Mouse (Mus musculus): ENCODE data around the gene Pprc1.

Gene Pprc1

DNA sequence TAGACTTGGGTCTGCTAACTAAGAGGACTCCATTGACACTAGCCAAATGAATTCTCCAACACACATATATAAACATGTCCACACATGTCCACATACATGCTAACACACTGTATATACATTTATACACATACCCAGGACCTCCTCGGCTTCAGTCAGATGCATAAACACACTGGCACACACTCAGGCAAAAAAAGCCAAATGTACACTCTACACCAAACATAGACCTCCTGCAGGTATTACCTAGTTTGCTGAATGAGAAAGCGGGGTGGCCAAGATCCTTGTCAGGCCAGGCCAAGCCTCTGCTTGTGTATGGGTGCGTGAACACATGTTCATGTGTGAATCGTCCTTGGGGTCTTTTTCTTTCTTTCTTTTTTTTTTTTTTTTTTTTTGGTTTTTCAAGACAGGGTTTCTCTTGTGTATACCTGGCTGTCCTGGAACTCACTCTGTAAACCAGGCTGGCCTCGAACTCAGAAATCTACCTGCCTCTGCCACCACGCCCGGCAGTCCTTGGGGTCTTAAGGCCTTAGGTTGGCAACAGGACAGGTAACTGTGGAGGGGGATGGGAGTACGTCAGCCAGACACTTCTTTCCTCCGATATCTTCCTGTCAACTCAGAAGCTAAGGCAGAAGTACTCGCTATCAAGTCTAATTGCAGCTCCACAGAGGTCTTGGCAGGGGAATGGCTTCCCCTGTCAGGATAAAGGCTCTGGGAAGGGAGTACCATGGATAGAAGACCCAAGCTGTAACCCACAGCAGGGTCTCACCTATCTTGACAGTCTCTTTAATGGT lies 14.3 kb upstream of the Pprc1 start:
- Histone ChIP-seq H3K9me3 (ENCODE audit: low read length) (peaks cover 7% of the 10 kb centered on the region; the same call in 1 of the 2 replicates), H3K36me3 (ENCODE audit: insufficient read depth, low read length) (peaks cover 63% of the 10 kb centered on the region), H3K4me1 (replicated peaks; ENCODE audit: low read depth, low read length) (peaks cover 74% of the 10 kb centered on the region), H3K4me3 (replicated peaks; ENCODE audit: low read length) (no peak overlapping the region), H3K27me3 (ENCODE audit: insufficient read depth, low read length) (no peaks in the 10 kb centered on the region)
- TF ChIP-seq CTCF (conservative IDR thresholded peaks at IDR 0.05; ENCODE audit: low read length): no peak
- TF ChIP-seq NANOG (IDR thresholded peaks at IDR 0.05; ENCODE audit: borderline replicate concordance, low read length): no peak
- no peak for TF ChIP-seq POU5F1 (IDR thresholded peaks at IDR 0.05; ENCODE audit: borderline replicate concordance, low read length)

DNA sequence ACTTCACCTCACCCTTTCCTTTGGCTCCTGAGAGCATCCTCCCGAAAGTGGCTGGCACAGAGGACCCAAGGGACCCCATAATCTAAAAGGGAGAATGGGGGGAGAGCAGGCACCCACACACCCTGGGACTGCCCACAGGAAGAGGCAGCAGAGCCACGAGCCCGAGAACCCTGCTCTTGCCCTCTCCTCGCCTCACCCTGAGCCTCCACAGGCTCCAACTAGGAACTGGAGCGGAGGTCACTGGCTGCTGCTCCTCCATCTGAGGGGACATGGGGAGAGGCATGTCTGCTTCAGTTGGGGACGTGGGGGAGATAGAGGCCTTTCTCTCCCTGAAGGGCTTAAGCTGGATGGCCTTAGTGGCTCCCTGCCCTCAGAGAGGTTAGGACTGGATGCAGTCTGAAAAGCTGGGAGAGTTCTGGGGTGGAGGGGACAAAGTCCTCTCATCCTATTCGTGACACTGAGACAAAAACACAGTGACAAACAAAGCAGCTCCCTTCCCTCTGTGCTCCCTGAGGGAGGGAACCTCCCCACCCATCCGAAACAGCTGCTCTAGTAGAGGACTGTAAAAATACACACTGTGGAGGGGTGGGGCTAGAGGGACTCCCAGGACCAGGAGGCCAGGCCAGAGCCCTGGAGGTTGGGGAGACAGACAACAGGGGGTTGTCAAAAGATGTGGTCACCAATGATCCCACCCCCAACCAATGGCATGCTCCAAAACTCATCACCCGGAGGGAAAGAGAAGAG lies 12.8 kb upstream of the Pprc1 start:
- no peak for TF ChIP-seq POU5F1 (IDR thresholded peaks at IDR 0.05; ENCODE audit: borderline replicate concordance, low read length)
- TF ChIP-seq CTCF (conservative IDR thresholded peaks at IDR 0.05; ENCODE audit: low read length): no peak
- H3K27me3 ChIP-seq (ENCODE audit: insufficient read depth, low read length): no peaks in the 10 kb centered on the region
- H3K36me3 ChIP-seq (ENCODE audit: insufficient read depth, low read length): peaks cover 74% of the 10 kb centered on the region
- H3K4me1 ChIP-seq (replicated peaks; ENCODE audit: low read depth, low read length): peaks cover 78% of the 10 kb centered on the region
- H3K4me3 ChIP-seq (replicated peaks; ENCODE audit: low read length): no peak overlapping the region; the same call in 1 of the 2 replicates
- peaks cover 7% of the 10 kb centered on the region; the same call in 1 of the 2 replicates for H3K9me3 ChIP-seq (ENCODE audit: low read length)

DNA sequence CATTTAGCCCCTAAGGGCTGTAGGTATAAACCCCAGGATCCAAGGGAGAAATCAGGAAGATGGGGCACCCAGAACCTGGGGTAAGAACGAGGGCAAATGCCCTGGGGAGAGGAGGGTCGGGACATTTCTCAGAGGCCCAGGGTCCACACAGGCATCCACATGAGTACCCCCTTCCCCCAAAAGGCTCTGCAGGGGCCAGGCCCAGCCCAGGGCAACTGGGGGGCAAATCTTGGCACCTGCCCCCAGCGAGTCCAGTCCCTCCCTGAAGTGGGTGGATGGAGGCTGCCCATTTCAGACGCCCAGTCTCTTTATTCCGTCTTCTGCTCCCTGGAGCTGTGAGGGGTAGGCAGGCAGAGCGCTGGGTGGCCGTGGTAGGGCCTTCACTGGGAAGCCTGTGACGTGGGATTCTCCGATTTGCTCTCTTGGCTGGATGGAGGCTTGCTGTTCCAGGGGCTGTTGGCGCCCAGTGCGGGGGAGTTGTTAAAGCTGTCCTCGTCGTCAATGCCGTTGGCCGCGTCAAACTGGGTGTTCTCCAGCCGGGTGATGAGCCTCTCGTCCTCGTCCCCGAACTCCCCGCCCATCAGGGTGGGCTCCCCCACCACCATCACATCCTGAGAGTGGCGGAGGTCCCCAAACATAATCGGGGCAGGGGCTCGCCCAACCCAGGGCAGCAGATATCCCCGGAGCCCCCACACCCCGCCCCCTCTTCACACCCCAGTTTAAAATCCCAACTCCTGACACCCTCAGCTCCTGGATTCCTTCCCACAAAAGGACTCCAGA lies 11.8 kb upstream of the Pprc1 start:
- Histone ChIP-seq H3K27me3 (ENCODE audit: insufficient read depth, low read length) (no peaks in the 10 kb centered on the region), H3K9me3 (ENCODE audit: low read length) (peaks cover 7% of the 10 kb centered on the region; the same call in 1 of the 2 replicates), H3K36me3 (ENCODE audit: insufficient read depth, low read length) (peaks cover 74% of the 10 kb centered on the region), H3K4me3 (replicated peaks; ENCODE audit: low read length) (peak overlapping the region; percentile 17; the same call in 1 of the 2 replicates), H3K4me1 (replicated peaks; ENCODE audit: low read depth, low read length) (peaks cover 85% of the 10 kb centered on the region)
- TF ChIP-seq NANOG (IDR thresholded peaks at IDR 0.05; ENCODE audit: borderline replicate concordance, low read length): no peak
- no peak for TF ChIP-seq CTCF (conservative IDR thresholded peaks at IDR 0.05; ENCODE audit: low read length)
- TF ChIP-seq POU5F1 (IDR thresholded peaks at IDR 0.05; ENCODE audit: borderline replicate concordance, low read length): no peak

DNA sequence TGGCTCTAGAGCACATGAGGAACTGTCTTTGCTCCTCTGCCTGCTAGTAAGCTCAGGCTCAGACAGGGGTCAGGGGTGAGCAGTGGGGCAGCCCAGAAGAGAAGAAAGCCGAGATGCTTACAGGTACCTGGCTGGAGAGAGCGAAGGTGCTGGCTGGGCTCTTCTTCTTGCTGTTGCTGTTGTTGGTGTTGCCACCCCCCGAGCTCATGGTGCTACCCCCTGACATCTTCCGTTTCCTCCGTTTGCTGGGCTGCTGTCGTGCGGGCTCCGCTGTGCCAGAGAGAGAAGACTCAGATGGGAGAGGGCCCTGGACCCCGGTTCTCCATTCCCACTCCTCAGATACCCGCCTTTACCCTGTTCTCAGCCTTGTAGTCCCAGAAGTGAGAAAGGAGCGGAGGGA lies 10.8 kb upstream of the Pprc1 start:
- Histone ChIP-seq H3K9me3 (ENCODE audit: low read length) (peaks cover 7% of the 10 kb centered on the region; the same call in 1 of the 2 replicates), H3K27me3 (ENCODE audit: insufficient read depth, low read length) (no peaks in the 10 kb centered on the region), H3K36me3 (ENCODE audit: insufficient read depth, low read length) (peaks cover 74% of the 10 kb centered on the region), H3K4me3 (replicated peaks; ENCODE audit: low read length) (peak overlapping the region; percentile 39), H3K4me1 (replicated peaks; ENCODE audit: low read depth, low read length) (peaks cover 95% of the 10 kb centered on the region)
- TF ChIP-seq NANOG (IDR thresholded peaks at IDR 0.05; ENCODE audit: borderline replicate concordance, low read length) (no peak), POU5F1 (IDR thresholded peaks at IDR 0.05; ENCODE audit: borderline replicate concordance, low read length) (no peak), CTCF (conservative IDR thresholded peaks at IDR 0.05; ENCODE audit: low read length) (no peak)

DNA sequence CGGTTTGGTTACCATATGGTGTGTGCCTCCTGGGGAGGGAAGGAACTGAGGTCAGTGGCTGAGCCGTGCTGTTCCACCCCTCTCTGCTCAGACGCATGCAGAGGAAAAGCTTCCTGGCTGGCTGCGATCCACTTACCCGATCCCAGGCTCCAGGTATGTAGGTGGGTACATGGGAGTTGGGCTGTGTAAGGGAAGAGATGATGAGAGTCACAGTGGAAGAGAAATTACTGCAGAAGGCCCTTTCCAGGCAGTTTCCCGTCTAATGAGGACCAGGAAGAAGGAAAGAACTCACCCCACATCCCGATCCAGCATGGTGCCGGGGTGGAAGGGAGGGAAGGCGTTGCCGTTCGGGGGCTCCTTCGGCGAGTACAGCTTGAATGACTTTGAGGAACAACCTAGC lies 8.7 kb upstream of the Pprc1 start:
- Histone ChIP-seq H3K27me3 (ENCODE audit: insufficient read depth, low read length) (no peaks in the 10 kb centered on the region), H3K4me1 (replicated peaks; ENCODE audit: low read depth, low read length) (peaks cover 92% of the 10 kb centered on the region), H3K36me3 (ENCODE audit: insufficient read depth, low read length) (peaks cover 57% of the 10 kb centered on the region), H3K9me3 (ENCODE audit: low read length) (no peaks in the 10 kb centered on the region), H3K4me3 (replicated peaks; ENCODE audit: low read length) (peak overlapping the region; percentile 90)
- TF ChIP-seq CTCF (conservative IDR thresholded peaks at IDR 0.05; ENCODE audit: low read length): no peak
- TF ChIP-seq NANOG (IDR thresholded peaks at IDR 0.05; ENCODE audit: borderline replicate concordance, low read length): no peak
- no peak for TF ChIP-seq POU5F1 (IDR thresholded peaks at IDR 0.05; ENCODE audit: borderline replicate concordance, low read length)

DNA sequence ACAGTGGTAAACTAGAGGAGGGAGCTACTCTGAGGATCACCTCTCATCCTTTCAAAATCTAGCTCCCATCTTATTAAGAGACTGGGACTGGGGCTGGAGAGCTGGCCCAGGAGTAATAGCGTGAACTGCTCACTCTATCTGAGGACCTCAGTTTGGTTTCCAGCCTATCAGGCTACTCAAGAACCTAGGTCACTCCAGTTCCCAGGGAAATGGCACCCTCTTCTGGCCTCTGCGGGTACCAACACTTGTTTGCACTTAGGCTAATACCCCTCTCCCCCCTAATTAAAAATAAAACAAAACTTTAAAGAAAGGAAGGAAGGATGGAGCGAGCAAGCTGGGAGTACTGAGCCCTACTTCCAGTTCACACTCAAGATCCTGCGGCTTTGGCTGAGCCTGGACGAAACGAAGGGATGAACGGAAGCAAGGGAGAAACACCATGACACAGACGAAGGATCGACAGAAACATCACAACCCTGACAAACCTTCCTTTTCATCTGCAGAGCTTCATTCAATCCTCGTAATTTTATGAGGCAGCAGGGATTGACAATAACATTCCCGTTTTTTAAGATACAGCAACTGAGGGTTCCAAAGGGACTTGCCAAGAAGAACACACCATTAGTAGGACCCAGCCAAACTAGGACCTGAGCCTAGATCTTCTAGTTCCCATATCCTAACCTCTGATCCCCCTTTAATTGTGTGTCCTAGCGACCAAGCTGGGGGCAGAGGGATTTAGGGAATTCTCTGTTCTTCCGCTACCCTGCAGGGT lies 8.0 kb upstream of the Pprc1 start:
- Histone ChIP-seq H3K4me3 (replicated peaks; ENCODE audit: low read length) (peak overlapping the region; percentile 90), H3K9me3 (ENCODE audit: low read length) (no peaks in the 10 kb centered on the region), H3K36me3 (ENCODE audit: insufficient read depth, low read length) (peaks cover 57% of the 10 kb centered on the region), H3K27me3 (ENCODE audit: insufficient read depth, low read length) (no peaks in the 10 kb centered on the region), H3K4me1 (replicated peaks; ENCODE audit: low read depth, low read length) (peaks cover 92% of the 10 kb centered on the region)
- TF ChIP-seq NANOG (IDR thresholded peaks at IDR 0.05; ENCODE audit: borderline replicate concordance, low read length) (no peak), POU5F1 (IDR thresholded peaks at IDR 0.05; ENCODE audit: borderline replicate concordance, low read length) (no peak), CTCF (conservative IDR thresholded peaks at IDR 0.05; ENCODE audit: low read length) (peak; percentile 64)

DNA sequence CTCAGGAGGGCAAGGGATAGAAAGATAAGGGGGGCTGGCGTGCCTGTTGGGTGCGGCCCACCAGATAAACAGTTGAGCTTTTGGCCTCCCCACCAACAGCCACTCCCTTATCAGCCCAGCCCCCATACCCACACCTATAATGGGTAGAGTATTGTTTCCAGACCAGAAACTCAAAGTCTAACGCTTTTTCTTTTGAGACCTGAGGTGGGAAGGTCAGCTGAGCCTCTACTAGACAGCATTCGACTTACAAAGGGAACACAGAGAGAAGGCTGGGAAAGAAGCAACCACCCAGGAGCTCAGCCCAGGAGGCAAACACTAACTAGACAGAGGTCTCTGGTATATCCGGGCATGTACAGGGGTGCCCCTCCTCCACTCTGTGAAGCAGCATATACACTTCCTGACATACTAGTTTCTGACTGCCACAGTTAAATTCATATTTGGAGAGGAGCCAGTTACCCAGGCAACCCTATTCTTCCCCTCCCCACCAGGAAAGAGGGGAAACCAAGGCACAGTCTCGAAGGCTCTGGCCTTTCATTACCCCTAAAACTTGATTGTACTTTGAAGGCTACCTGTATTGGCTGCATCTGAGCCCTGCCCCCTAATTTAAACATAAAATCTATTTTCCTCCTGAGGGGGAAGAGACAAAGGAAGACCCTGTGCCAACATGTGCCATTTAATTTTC lies 7.3 kb upstream of the Pprc1 start:
- H3K9me3 ChIP-seq (ENCODE audit: low read length): no peaks in the 10 kb centered on the region
- TF ChIP-seq CTCF (conservative IDR thresholded peaks at IDR 0.05; ENCODE audit: low read length) (no peak), NANOG (IDR thresholded peaks at IDR 0.05; ENCODE audit: borderline replicate concordance, low read length) (peak; percentile 63; the same call in 1 of the 2 replicates)
- peaks cover 51% of the 10 kb centered on the region for H3K36me3 ChIP-seq (ENCODE audit: insufficient read depth, low read length)
- H3K27me3 ChIP-seq (ENCODE audit: insufficient read depth, low read length): no peaks in the 10 kb centered on the region
- H3K4me1 ChIP-seq (replicated peaks; ENCODE audit: low read depth, low read length): peaks cover 91% of the 10 kb centered on the region
- peak overlapping the region; percentile 90 for H3K4me3 ChIP-seq (replicated peaks; ENCODE audit: low read length)

Data from E14TG2a.4 (cell line).